Comparison of ENCODE assay signal across 19 mouse cellular contexts in the genomic region with DNA sequence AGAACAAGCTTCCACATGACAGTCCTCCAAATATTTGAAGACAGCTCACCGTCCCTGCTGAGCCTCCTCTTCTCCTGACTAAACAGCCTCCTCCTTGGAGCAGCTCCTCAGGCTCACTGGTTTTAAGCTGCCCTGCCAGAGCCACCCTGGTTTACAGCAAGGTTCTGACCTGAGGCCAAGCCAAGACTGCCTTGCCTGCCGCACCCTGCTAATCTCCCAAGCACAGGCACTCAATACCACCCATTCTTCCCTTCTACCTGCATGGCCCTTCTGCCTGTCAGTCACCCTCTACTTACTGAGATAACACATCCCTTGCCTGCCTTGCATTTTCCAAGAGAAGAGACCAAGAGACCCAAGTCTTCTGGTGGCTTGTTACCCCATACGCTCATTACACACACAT. TPM values are rescaled to one million over a fixed set of nuclear protein-coding genes. Genes with fewer than 3 reads are reported as not detected.
DNase-seq lines count a peak whose midpoint lies in the region; ATAC-seq lines count a peak whose summit lies in the region.
"Had no signal": no experiment of that assay in that cellular context is flagged by ENCODE, and none has a peak within 500 bp of the region (broad histone marks: within the 10 kb centered on the region; RNA-seq: fewer than 3 reads in every experiment).

No protein-coding gene starts in this region.

- H3K4me2 ChIP-seq in heart, embryonic 12.5 days, result no peak overlapping the region
- H3K4me2 ChIP-seq in liver, embryonic 11.5 days, result peak overlapping the region; percentile 54
- H3K4me2 ChIP-seq: forebrain, embryonic 13.5 days had no signal

- no peak for DNase-seq in heart, adult 8-10 months (ENCODE audit: low spot score)
- DNase-seq in c-Kit-negative CD71-positive TER-119-positive erythroid progenitor cells, embryonic 14.5 days (ENCODE audit: low read depth, low spot score), result peak; percentile 51
- no peak for DNase-seq in liver, embryonic 11.5 days (ENCODE audit: low spot score)
- peak; percentile 41 to 49 for DNase-seq in spleen, postnatal 14 days (ENCODE audit: low spot score in 2 of 2)
- DNase-seq in thymus, postnatal 10 days (ENCODE audit: low spot score in 2 of 2), result no peak
- no peak for DNase-seq in kidney, postnatal 25 days
- DNase-seq: embryo, embryonic 11 days; gastrocnemius, postnatal 25 days; heart, postnatal 36 days; kidney, adult 2 months; layer of hippocampus, adult 9-11 months; lung, postnatal 14 days; right cerebral cortex, postnatal 25 days; thymus, adult 2 months had no signal

- no peak overlapping the region for H3K27ac ChIP-seq in heart, embryonic 12.5 days (ENCODE audit: poor library complexity, severe bottlenecking)
- peak overlapping the region; percentile 74 for H3K27ac ChIP-seq in liver, embryonic 11.5 days (ENCODE audit: low read depth, low read length)
- H3K27ac ChIP-seq: forebrain, embryonic 13.5 days had no signal

- H3K9me3 ChIP-seq in heart, embryonic 12.5 days (replicated peaks), result no peaks in the 10 kb centered on the region
- no peaks in the 10 kb centered on the region for H3K9me3 ChIP-seq in liver, embryonic 11.5 days (ENCODE audit: control insufficient read depth, low read length)
- H3K9me3 ChIP-seq: forebrain, embryonic 13.5 days; limb, embryonic 10.5 days had no signal

- WGBS in heart, embryonic 12.5 days, result 55% methylated on average over 3 of the region's 3 CpGs
- 59% methylated on average over 3 of the region's 3 CpGs for WGBS in liver, embryonic 11.5 days

- H3K4me3 ChIP-seq in heart, embryonic 12.5 days, result no peak overlapping the region
- 0 out of 2 replicates have a peak overlapping the region, but pooled peaks have one; percentile 7 for H3K4me3 ChIP-seq in liver, embryonic 11.5 days (ENCODE audit: low read depth, low read length)
- H3K4me3 ChIP-seq: forebrain, embryonic 13.5 days; limb, embryonic 10.5 days had no signal

- ATAC-seq in heart, embryonic 12.5 days (ENCODE audit: insufficient number of reproducible peaks, low FRiP score), result peak; percentile 62
- peak; percentile 94 for ATAC-seq in liver, embryonic 11.5 days (replicated peaks; ENCODE audit: low FRiP score)

- no peaks in the 10 kb centered on the region for H3K36me3 ChIP-seq in heart, embryonic 12.5 days
- H3K36me3 ChIP-seq in liver, embryonic 11.5 days (ENCODE audit: control insufficient read depth, insufficient read depth, low read length), result no peaks in the 10 kb centered on the region

- peaks cover 18% of the 10 kb centered on the region for H3K4me1 ChIP-seq in heart, embryonic 12.5 days (replicated peaks)
- peaks cover 9% of the 10 kb centered on the region for H3K4me1 ChIP-seq in liver, embryonic 11.5 days (replicated peaks; ENCODE audit: control insufficient read depth, insufficient read depth, low read length)

- H3K27me3 ChIP-seq in heart, embryonic 12.5 days (replicated peaks), result peaks cover 60% of the 10 kb centered on the region
- peaks cover 14% of the 10 kb centered on the region; the same call in 1 of the 2 replicates for H3K27me3 ChIP-seq in liver, embryonic 11.5 days (replicated peaks; ENCODE audit: control insufficient read depth, insufficient read depth, low read length)
- H3K27me3 ChIP-seq: forebrain, embryonic 13.5 days had no signal

- H3K9ac ChIP-seq in heart, embryonic 12.5 days, result no peak overlapping the region
- H3K9ac ChIP-seq in liver, embryonic 11.5 days (ENCODE audit: low read depth, low read length), result peak overlapping the region; percentile 46; the same call in 1 of the 2 replicates
- H3K9ac ChIP-seq: forebrain, embryonic 13.5 days had no signal

RNA-seq across cellular contexts. Expression of gene Cacna1g, which starts 17.7 kb away (rescaled TPM):
- 1.9 and 2.7 TPM in 2 replicates for polyA plus RNA-seq in heart, embryonic 12.5 days (2016; fragmentation: Nextera tagmentation; extraction: Ambion mirVana)
- 10 to 100 TPM in 3 of 4 experiments, 1 to 10 TPM in 1; 6.7 to 14.6 (median 12.5) TPM for total RNA-seq in heart, adult 8-10 months (2022)
- polyA plus RNA-seq in liver, embryonic 11.5 days (2014; fragmentation: Nextera tagmentation; extraction: Ambion mirVana), result 2.7 and 4.7 TPM in 2 replicates
- total RNA-seq: monocyte, adult 5-6 weeks; neutrophil, adult 5-6 weeks had no signal

RNA-seq across cellular contexts. Expression of gene Spata20, which starts 29.6 kb away (rescaled TPM):
- not detected in 2 replicates for polyA plus RNA-seq in heart, embryonic 12.5 days (2016; fragmentation: Nextera tagmentation; extraction: Ambion mirVana)
- total RNA-seq in heart, adult 8-10 months (2022), result under 1 TPM; 0.09 to 0.63 (median 0.40) TPM
- not detected in 2 replicates for polyA plus RNA-seq in liver, embryonic 11.5 days (2014; fragmentation: Nextera tagmentation; extraction: Ambion mirVana)
- total RNA-seq: gastrocnemius, postnatal 25 days; neutrophil, adult 5-6 weeks had no signal
- polyA plus RNA-seq: limb, embryonic 10.5 days had no signal

RNA-seq across cellular contexts. Expression of gene Epn3, which starts 43.4 kb away (rescaled TPM):
- 14.4 and 14.5 TPM in 2 replicates for polyA plus RNA-seq in heart, embryonic 12.5 days (2016; fragmentation: Nextera tagmentation; extraction: Ambion mirVana)
- 10 to 100 TPM; 21.3 to 28.5 (median 25.1) TPM for total RNA-seq in heart, adult 8-10 months (2022)
- 0.84 and 0.91 TPM in 2 replicates for polyA plus RNA-seq in liver, embryonic 11.5 days (2014; fragmentation: Nextera tagmentation; extraction: Ambion mirVana)
- total RNA-seq: monocyte, adult 5-6 weeks had no signal

Comparison
In these comparisons a context has a peak if more than half of its experiments do, and no peak if none do; other contexts are left out.
1. DNase-seq: peak in c-Kit-negative CD71-positive TER-119-positive erythroid progenitor cells, embryonic 14.5 days (single experiment) and spleen, postnatal 14 days (2 of 2); none in heart, adult 8-10 months (single experiment), liver, embryonic 11.5 days (single experiment), thymus, postnatal 10 days (0 of 2) and kidney, postnatal 25 days (0 of 2).